Mouse (Mus musculus): Measurements from ENCODE around the gene G6pc3. TPM values are rescaled to one million over a fixed set of nuclear protein-coding genes. Genes with fewer than 3 reads are reported as not detected.

Gene G6pc3
- polyA plus RNA-seq (2015; fragmentation: Nextera tagmentation; extraction: Ambion mirVana), result 40.4 and 42.0 TPM in 2 replicates

DNA sequence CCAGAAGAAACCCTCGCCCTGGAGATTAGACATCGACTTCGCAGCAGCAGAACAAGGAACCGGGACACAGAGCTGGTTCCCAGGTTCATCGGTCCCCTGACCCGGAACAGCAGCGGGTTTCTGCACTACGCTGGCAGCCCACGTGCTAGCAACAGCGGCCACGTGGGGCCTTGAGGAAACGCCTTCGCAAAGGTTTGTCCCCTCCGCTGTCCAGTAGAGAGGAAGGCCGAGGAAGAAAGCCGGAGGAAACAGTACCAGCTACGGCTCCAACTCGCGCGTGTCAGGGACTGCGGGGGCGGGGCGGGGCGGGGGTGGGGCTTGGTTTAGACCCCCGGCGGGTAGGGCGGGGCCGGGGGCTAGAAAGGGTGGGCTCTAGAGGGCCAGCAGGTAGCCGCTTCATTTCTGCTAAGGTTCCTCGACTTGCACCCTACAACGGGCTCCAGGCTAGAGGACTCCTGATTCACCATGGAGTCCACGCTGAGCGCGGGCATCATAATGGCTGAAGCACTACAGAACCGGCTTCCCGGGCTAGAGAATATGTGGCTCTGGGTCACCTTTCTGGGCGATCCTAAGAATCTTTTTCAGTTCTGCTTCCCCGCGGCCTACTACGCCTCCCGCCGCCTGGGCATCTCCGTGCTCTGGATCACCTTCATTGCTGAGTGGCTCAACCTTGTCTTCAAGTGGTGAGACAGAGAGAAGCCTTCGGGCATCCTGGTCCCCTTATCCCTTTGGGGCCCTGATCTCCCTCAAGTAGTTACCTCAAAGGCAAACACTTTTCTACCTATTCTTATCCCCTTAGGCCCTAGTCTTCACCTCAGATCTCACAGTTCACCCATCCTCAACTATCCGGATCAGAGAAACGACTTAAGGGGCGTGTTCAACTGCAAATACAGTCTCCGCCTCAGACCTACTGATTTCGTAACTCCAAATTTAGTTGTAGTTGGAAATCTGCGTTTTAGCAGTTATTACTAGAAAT, at the start of gene G6pc3:
G6pc3 (plus strand) TSS at position 160 of the 976 bp plus-strand sequence.
- Histone ChIP-seq H3K4me3 (replicated peaks) (peak within 1 kb of the TSS; percentile 57), H3K36me3 (peaks cover 15% of the 10 kb centered on the region), H3K4me2 (peak within 1 kb of the TSS; percentile 83), H3K9me3 (replicated peaks) (no peaks in the 10 kb centered on the region), H3K27ac (replicated peaks) (peak within 1 kb of the TSS; percentile 77), H3K4me1 (peaks cover 28% of the 10 kb centered on the region), H3K9ac (replicated peaks) (peak within 1 kb of the TSS; percentile 56), H3K27me3 (replicated peaks) (no peaks in the 10 kb centered on the region)
- 3% methylated on average over 50 of the region's 50 CpGs for WGBS
- ATAC-seq (ENCODE audit: low FRiP score), result peak; percentile 85

DNA sequence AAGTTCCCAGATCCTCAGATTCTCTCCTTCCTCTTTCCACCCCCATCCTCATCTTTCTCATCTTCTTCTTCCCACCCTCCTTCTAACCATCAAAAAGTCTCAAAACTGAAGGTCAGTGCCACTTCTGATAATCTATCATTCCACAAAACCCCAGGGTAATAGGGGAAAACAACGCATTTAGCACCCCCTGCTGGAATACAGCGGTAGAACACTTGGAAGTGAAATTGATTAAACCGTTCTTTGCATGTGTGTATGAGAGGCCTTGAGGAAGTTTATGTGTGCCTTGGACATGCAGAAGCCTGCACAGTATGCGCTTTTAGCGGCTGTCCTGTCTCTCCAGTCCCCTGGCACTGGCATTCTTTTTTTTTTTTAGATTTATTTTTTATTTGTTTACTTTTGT, 48.9 kb upstream of the G6pc3 start:
- Histone ChIP-seq H3K9me3 (replicated peaks) (no peaks in the 10 kb centered on the region), H3K36me3 (no peaks in the 10 kb centered on the region), H3K4me3 (replicated peaks) (no peak overlapping the region), H3K27ac (replicated peaks) (no peak overlapping the region), H3K4me2 (no peak overlapping the region), H3K27me3 (replicated peaks) (peaks cover 38% of the 10 kb centered on the region), H3K9ac (replicated peaks) (no peak overlapping the region), H3K4me1 (peaks cover 8% of the 10 kb centered on the region)
- ATAC-seq (ENCODE audit: low FRiP score), result no peak
- 4% methylated on average over 5 of the region's 5 CpGs for WGBS

DNA sequence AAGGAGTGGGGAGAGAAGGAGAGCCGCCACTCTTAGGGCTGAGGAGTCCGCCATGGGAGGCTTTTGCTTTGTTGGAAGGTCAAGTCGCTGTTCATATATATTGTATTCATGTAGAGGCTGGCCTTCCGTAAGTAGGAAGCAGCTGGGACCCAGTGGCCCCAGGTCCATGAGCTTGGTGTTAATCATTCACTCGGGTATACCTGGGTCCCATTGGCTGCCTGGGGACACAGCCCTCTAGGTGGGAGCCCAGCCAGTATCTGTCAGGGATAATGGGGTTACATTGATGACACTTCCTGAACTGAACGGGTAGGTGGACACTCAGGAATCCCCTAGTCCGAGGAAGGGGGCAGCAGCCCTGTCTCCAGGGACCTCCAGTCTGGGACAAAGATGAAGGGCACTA, 47.1 kb upstream of the G6pc3 start:
- 67% methylated on average over 7 of the region's 7 CpGs for WGBS
- no peak for ATAC-seq (ENCODE audit: low FRiP score)
- Histone ChIP-seq H3K9me3 (replicated peaks) (no peaks in the 10 kb centered on the region), H3K4me1 (peaks cover 22% of the 10 kb centered on the region), H3K4me2 (no peak overlapping the region), H3K9ac (replicated peaks) (no peak overlapping the region), H3K27ac (replicated peaks) (no peak overlapping the region), H3K27me3 (replicated peaks) (peaks cover 49% of the 10 kb centered on the region), H3K4me3 (replicated peaks) (no peak overlapping the region), H3K36me3 (no peaks in the 10 kb centered on the region)

DNA sequence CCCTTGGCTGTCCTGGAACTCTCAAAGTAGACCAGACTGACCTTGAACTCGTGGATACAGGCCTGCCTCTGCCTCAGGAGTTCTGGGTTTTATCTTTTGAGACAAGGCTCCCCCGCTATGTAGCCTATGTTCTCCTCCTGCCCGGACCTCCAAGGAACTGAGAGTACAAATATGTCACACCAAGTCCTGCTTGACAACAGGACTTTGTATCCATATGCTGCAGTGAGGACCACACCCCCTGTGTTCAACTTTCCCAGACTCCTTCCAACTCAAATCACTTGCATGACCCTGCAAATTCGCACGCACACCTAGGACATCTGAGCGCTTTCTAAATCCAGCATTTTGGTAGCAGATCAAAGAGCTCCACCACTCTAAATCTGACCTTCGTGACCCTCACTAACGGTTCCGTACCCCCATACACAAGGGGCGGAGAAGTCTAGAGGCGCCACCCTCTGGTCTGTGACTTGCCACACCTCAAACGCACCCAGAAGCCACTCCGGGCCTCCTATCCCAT, 44.4 kb upstream of the G6pc3 start:
- H3K4me2 ChIP-seq, result peak overlapping the region; percentile 49
- peaks cover 74% of the 10 kb centered on the region for H3K27me3 ChIP-seq (replicated peaks)
- H3K36me3 ChIP-seq, result no peaks in the 10 kb centered on the region
- WGBS, result 29% methylated on average over 13 of the region's 13 CpGs
- H3K27ac ChIP-seq (replicated peaks), result no peak overlapping the region
- peaks cover 23% of the 10 kb centered on the region for H3K4me1 ChIP-seq
- no peaks in the 10 kb centered on the region for H3K9me3 ChIP-seq (replicated peaks)
- ATAC-seq (ENCODE audit: low FRiP score), result no peak
- no peak overlapping the region for H3K9ac ChIP-seq (replicated peaks)
- peak overlapping the region; percentile 25 for H3K4me3 ChIP-seq (replicated peaks)

DNA sequence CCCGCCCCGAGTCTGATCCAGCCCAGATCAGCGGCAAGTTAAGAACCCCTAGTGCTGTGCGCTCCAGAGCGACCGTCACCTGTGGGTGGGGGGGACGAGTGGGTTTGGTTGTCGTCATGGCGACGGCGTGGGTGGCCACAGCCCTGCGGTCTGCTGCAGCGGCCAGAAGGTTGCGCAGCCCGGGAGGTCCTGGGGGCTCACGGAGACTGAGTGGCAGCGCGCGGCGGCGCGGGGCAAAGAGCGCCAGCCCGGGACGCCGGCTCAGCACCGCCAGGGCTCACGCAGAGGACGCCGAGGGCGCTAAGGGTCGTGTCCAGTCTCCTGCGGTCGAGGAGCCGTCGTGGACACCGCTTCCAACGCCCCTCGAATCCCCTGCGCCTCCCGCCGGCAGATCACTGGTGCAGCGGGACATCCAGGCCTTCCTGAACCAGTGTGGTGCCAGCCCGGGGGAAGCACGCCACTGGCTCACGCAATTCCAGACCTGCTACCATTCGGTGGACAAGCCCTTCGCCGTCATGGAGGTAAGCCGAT, 43.9 kb upstream of the G6pc3 start, which contains the start of gene Nags:
Nags (plus strand) TSS at position 43 of the 531 bp plus-strand sequence.
- Histone ChIP-seq H3K9ac (replicated peaks) (no peak within 1 kb of the TSS), H3K4me3 (replicated peaks) (peak within 1 kb of the TSS; percentile 25), H3K9me3 (replicated peaks) (no peaks in the 10 kb centered on the region), H3K4me2 (peak within 1 kb of the TSS; percentile 49), H3K4me1 (peaks cover 23% of the 10 kb centered on the region), H3K27me3 (replicated peaks) (peaks cover 74% of the 10 kb centered on the region), H3K27ac (replicated peaks) (no peak within 1 kb of the TSS), H3K36me3 (no peaks in the 10 kb centered on the region)
- ATAC-seq (ENCODE audit: low FRiP score), result no peak
- WGBS, result under 1% methylated on average over 48 of the region's 50 CpGs

DNA sequence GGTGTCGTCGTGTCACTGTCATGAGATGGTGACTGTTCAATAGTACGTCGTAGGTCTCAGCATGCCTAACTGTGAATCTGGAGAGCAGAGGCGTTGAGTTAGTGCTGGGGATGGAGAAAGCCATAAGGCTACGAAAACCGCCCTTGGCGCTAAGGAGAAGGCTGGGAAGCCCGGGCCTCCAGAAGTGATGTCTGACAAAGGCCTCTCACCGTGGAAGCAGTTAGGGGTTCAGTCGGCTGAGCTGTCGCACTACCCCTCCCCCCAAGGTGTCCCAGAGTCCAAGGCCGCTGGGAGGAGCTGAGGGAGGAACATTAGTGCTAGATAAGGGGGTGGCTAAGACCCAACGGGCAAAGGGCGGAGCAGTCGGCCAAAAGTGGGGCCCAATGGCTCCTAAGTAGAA, 43.4 kb upstream of the G6pc3 start:
- WGBS, result 4% methylated on average over 16 of the region's 16 CpGs
- Histone ChIP-seq H3K9ac (replicated peaks) (no peak overlapping the region), H3K27me3 (replicated peaks) (peaks cover 74% of the 10 kb centered on the region), H3K4me2 (peak overlapping the region; percentile 49; the same call in 1 of the 2 replicates), H3K27ac (replicated peaks) (no peak overlapping the region), H3K4me1 (peaks cover 23% of the 10 kb centered on the region), H3K9me3 (replicated peaks) (no peaks in the 10 kb centered on the region), H3K4me3 (replicated peaks) (no peak overlapping the region), H3K36me3 (no peaks in the 10 kb centered on the region)
- no peak for ATAC-seq (ENCODE audit: low FRiP score)

DNA sequence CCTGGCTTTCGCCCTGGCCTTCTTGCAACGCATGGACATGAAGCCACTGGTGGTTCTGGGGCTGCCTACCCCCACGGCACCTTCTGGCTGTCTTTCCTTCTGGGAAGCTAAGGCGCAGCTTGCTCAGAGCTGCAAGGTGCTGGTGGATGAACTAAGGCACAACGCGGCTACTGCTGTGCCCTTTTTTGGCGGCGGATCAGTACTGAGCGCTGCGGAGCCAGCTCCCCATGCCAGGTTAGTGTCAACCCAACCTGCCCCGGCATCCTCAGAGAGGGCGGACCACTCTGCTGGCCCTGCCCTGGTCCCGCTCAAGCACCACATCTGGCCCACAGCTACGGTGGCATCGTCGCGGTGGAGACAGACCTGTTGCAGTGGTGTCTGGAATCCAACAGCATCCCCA, 42.9 kb upstream of the G6pc3 start:
- Histone ChIP-seq H3K27ac (replicated peaks) (no peak overlapping the region), H3K4me2 (peak overlapping the region; percentile 17; the same call in 1 of the 2 replicates), H3K4me3 (replicated peaks) (no peak overlapping the region), H3K27me3 (replicated peaks) (peaks cover 74% of the 10 kb centered on the region), H3K4me1 (peaks cover 23% of the 10 kb centered on the region), H3K9ac (replicated peaks) (no peak overlapping the region), H3K9me3 (replicated peaks) (no peaks in the 10 kb centered on the region), H3K36me3 (no peaks in the 10 kb centered on the region)
- WGBS, result 8% methylated on average over 17 of the region's 17 CpGs
- no peak for ATAC-seq (ENCODE audit: low FRiP score)

DNA sequence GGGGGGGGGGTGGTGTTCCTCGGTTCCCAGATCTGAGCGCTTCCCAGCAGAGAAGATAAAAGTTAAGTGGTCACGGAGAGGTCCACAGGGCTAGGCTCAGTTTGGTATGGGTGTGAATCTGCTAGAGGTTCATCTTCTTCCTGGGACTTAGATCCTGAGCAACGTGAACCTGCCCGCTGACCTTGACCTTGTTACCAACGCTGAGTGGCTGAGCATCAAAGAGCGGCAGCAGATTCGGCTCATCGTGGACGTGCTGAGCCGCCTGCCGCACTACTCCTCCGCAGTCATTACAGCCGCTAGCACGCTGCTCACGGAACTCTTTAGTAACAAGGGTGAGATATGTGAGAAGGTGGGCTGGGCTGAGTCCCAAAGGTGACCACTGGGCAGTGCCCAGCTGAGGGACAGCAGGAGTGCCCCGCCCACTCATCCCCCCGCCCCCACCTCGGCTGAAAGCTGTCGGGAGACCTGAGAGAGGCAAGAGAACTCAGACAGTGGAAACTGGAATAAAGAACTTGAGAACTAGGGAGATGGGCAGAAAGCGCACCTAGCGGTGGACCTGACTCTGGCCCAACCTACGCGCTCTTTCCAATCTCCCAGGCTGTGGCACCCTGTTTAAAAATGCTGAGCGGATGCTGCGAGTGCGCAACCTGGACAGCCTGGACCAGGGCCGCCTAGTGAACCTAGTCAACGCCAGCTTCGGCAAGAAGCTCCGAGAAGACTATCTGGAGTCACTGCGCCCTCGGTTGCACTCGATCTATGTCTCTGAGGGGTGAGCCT, 42.0 kb upstream of the G6pc3 start:
- Histone ChIP-seq H3K9ac (replicated peaks) (no peak overlapping the region), H3K4me2 (peak overlapping the region; percentile 13; the same call in 1 of the 2 replicates), H3K36me3 (0 out of 2 replicates have a peak, but pooled peaks cover 2% of the 10 kb centered on the region), H3K27ac (replicated peaks) (no peak overlapping the region), H3K27me3 (replicated peaks) (peaks cover 72% of the 10 kb centered on the region), H3K4me1 (peaks cover 23% of the 10 kb centered on the region), H3K4me3 (replicated peaks) (no peak overlapping the region), H3K9me3 (replicated peaks) (no peaks in the 10 kb centered on the region)
- 13% methylated on average over 34 of the region's 34 CpGs for WGBS
- ATAC-seq (ENCODE audit: low FRiP score), result no peak

DNA sequence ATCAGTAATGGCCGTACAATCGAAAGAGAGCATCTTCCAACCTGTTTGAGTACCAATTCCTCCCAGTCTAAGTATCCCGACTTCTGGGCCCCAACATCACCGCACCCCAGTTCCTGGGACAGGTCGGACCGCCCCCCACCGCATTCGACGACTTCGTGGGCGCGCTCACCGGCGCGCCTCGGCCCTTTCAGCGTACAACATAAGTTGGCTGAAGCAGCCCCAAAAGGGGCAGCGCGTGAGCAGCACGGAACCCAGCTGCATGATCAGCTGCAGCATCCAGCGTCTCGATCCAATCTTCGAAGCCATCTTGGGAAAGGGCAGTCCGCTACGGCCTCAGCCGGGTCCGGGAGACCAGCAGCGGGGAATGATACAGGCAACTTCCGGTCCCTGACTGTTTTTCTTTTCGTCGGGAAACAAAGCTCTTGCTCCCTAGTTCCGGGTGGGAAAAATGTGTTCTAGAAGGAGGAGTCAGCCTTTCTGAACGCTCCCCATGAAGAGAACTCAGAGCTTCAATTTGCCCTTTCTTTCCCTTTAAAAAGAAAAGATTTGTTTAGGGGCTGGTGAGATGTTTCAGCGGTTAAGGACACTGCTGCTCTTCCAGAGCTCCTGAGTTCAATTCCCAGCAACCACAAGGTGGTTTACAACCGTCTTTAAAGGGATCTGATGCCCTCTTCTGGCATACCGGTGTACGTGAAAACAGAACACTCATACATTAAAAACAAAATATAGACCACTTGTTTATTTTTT, 33.2 kb upstream of the G6pc3 start, which contains the start of gene Tmem101:
Tmem101 (minus strand) TSS at position 366 of the 747 bp plus-strand sequence.
- peak; percentile 90 for ATAC-seq (ENCODE audit: low FRiP score)
- WGBS, result under 1% methylated on average over 37 of the region's 37 CpGs
- no peaks in the 10 kb centered on the region for H3K9me3 ChIP-seq (replicated peaks)

DNA sequence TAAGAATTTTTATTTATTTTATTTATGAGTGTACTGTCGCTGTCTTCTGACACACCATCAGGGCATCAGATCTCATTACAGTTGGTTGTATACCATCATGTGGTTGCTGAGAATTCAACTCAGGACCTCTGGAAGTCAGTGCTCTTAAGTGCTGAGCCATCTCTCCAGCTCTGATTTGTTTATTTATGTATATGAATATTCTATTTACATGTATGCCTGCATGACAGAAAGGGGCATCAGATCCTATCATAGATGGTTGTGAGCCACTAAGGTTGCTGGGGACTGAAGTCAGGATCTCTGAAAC, 32.7 kb upstream of the G6pc3 start:
- 6% methylated on average over 1 of the region's 1 CpGs for WGBS
- Histone ChIP-seq H3K4me1 (peaks cover 15% of the 10 kb centered on the region), H3K27ac (replicated peaks) (peak overlapping the region; percentile 54; the same call in 1 of the 2 replicates), H3K4me3 (replicated peaks) (no peak overlapping the region), H3K9me3 (replicated peaks) (no peaks in the 10 kb centered on the region), H3K4me2 (peak overlapping the region; percentile 91; the same call in 1 of the 2 replicates), H3K27me3 (replicated peaks) (no peaks in the 10 kb centered on the region), H3K36me3 (peaks cover 28% of the 10 kb centered on the region), H3K9ac (replicated peaks) (no peak overlapping the region)
- no peak; the same call in 1 of the 2 replicates for ATAC-seq (ENCODE audit: low FRiP score)

More for the DNA sequence above, 33.2 kb upstream of the G6pc3 start, which contains the start of gene Tmem101:
- no peaks in the 10 kb centered on the region for H3K27me3 ChIP-seq (replicated peaks)
- peak within 1 kb of the TSS; percentile 91 for H3K4me2 ChIP-seq
- peaks cover 15% of the 10 kb centered on the region for H3K4me1 ChIP-seq
- peaks cover 23% of the 10 kb centered on the region for H3K36me3 ChIP-seq
- H3K27ac ChIP-seq (replicated peaks), result peak within 1 kb of the TSS; percentile 83
- peak within 1 kb of the TSS; percentile 64 for H3K4me3 ChIP-seq (replicated peaks)
- H3K9ac ChIP-seq (replicated peaks), result peak within 1 kb of the TSS; percentile 71

Measured in neural tube, embryonic 15.5 days (tissue).